Mouse (Mus musculus): ENCODE data around the gene Mrps9.

GRCm38 (mm10) chr1:42850663-42851397 lies at the start of gene Mrps9:
- no peak for TF ChIP-seq POLR2AphosphoS2 (IDR thresholded peaks at IDR 0.05; ENCODE audit: low read depth, low read length)
- TF ChIP-seq TBP (conservative IDR thresholded peaks at IDR 0.05; ENCODE audit: low read depth, low read length), result peak; percentile 77

All from CH12.LX (cell line).